Mouse (Mus musculus) heart, postnatal 0 days (tissue): ENCODE measurements around the gene Ccnd3.

ENCODE experiments used
- CTCF ChIP-seq: IDR thresholded peaks from 2 replicates; pipeline ENCODE4 v1.5.1; 2016; ENCODE audit warnings: antibody characterized with exemption, control low read depth, low read depth
- EP300 ChIP-seq: IDR thresholded peaks from 2 replicates; pipeline ENCODE4 v1.6.1; 2016; ENCODE audit warnings: antibody characterized with exemption, low read depth

- TF ChIP-seq EP300 = no peak
- TF ChIP-seq CTCF = no peak
Observed at GRCm38 (mm10) chr17:47633999-47634770, 129.3 kb downstream of the Ccnd3 start.
